Mouse (Mus musculus) urinary bladder, adult 2 months (tissue): Measurements from ENCODE around the gene Insc. TPM values are rescaled to one million over a fixed set of nuclear protein-coding genes. Genes with fewer than 3 reads are reported as not detected.

Experiments used
- polyA plus RNA-seq: library from polyadenylated mRNA; depleted of rRNA; stranded (reverse); fragments of >200 nt; gene quantifications from 2 replicates; pipeline ENCODE4 v1.2.3, GENCODE M21; 2012; rRNA removed

The Insc gene
- polyA plus RNA-seq, 1 experiment = 9.5 TPM

Other genes with a start within 250 kb of the Insc start
- gene Cyp2r1, start 180.7 kb upstream of the Insc start, polyA plus RNA-seq = 1.5 and 1.7 TPM in 2 replicates
- gene Calca, start 107.3 kb upstream of the Insc start, polyA plus RNA-seq = 0.35 and 0.69 TPM in 2 replicates
- gene Calcb, start 25.1 kb upstream of the Insc start, polyA plus RNA-seq = 0.31 and 0.45 TPM in 2 replicates